Mouse (Mus musculus) layer of hippocampus, postnatal 10 days (tissue): ENCODE results near the gene Nynrin. TPM values are rescaled to one million over a fixed set of nuclear protein-coding genes. Genes with fewer than 3 reads are reported as not detected.

Experiments
- DNase-seq, 2 experiments: peaks; one replicate each; pipeline ENCODE4 v3.0.0; 2021; ENCODE audit warnings: low spot score in 2 of 2
- total RNA-seq, 2 experiments: library from RNA; stranded (reverse); gene quantifications; 2 replicates each; pipeline ENCODE4 v1.2.3; 2021

Gene Nynrin
- total RNA-seq, 2 experiments from 2014 or later = 17.0 to 17.3 TPM

DNA sequence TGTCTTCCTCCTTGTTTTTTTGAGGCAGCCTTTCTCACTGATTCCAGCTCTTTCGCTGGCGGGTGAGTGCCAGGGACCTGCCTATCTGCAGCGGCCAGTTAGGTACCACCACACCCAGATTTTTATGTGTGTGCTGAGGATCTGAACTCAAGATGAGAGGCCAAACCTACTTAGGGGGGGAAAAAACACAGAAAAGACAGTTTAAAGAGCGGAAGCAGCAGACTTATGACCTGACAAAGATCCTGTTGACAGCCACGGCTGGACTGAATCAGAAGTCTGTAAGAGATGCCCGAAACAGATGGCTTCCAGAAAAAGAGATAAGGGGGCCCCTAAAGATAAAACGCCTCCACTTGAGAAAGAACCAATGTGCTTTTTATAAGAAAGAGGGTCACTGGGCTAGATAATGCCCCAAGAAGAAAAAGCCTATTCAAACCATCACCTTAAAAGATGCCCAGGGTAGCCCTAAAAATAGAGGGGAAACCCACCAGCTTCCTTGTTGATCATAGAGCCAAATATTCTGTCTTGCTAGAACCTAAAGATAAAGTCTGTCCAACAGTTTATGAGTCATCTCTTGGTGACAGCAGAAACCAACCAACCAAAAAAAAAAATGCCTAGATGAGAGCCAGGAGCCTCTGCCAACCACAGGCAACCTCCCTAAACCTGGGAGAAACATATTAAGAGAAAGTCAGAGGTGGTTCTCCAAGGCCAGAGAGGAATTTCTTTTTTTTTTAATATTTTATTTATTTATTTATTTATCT, 68.8 kb downstream of the Nynrin start:
- no peak for DNase-seq

Other genes with a start within 250 kb of the Nynrin start
- 1 to 10 TPM; 1.4 to 2.3 TPM for gene Rec8, start 236.0 kb upstream of the Nynrin start, total RNA-seq
- 100 to 1,000 TPM; 131 to 145 TPM for gene Ipo4, start 218.1 kb upstream of the Nynrin start, total RNA-seq
- gene Gm49378, start 216.1 kb upstream of the Nynrin start, total RNA-seq = 1 to 10 TPM; 3.0 to 6.1 TPM
- gene Tm9sf1, start 210.2 kb upstream of the Nynrin start, total RNA-seq = 10 to 100 TPM; 42.0 to 55.9 TPM
- gene Tssk4, start 203.8 kb upstream of the Nynrin start, total RNA-seq = 1 to 10 TPM; 1.3 to 1.5 TPM
- 10 to 100 TPM; 47.8 to 50.0 TPM for gene Mdp1, start 193.5 kb upstream of the Nynrin start, total RNA-seq
- gene Gmpr2, start 182.1 kb upstream of the Nynrin start, total RNA-seq = 10 to 100 TPM; 29.1 TPM
- gene Nedd8, start 181.9 kb upstream of the Nynrin start, total RNA-seq = 100 to 1,000 TPM; 320 to 339 TPM
- 10 to 100 TPM; 18.4 to 23.9 TPM for gene Tinf2, start 172.2 kb upstream of the Nynrin start, total RNA-seq
- gene Tgm1, start 140.1 kb upstream of the Nynrin start, total RNA-seq = under 1 TPM; 0.16 to 0.18 TPM
- 10 to 100 TPM; 42.0 to 54.1 TPM for gene Rabggta, start 131.7 kb upstream of the Nynrin start, total RNA-seq
- 100 to 1,000 TPM; 103 to 110 TPM for gene Dhrs1, start 108.3 kb upstream of the Nynrin start, total RNA-seq
- gene Nop9, start 108.3 kb upstream of the Nynrin start, total RNA-seq = 10 to 100 TPM; 16.4 to 17.1 TPM
- under 1 TPM; 0.47 to 0.89 TPM for gene Cideb, start 95.6 kb upstream of the Nynrin start, total RNA-seq
- under 1 TPM; 0.45 to 0.64 TPM for gene Ltb4r2, start 92.6 kb upstream of the Nynrin start, total RNA-seq
- gene Ltb4r1, start 88.0 kb upstream of the Nynrin start, total RNA-seq = under 1 TPM; 0.62 to 0.69 TPM
- 1 to 10 TPM; 6.7 to 9.0 TPM for gene Adcy4, start 69.9 kb upstream of the Nynrin start, total RNA-seq
- gene Ripk3, start 65.1 kb upstream of the Nynrin start, total RNA-seq = 1 to 10 TPM in 1 of 2 experiments, under 1 TPM in 1; 0.78 to 2.2 TPM
- 1 to 10 TPM; 3.9 to 5.8 TPM for gene Nfatc4, start 30.9 kb upstream of the Nynrin start, total RNA-seq
- gene Cbln3, start 30.4 kb downstream of the Nynrin start, total RNA-seq = 1 to 10 TPM in 1 of 2 experiments, under 1 TPM in 1; 0.62 to 1.0 TPM
- gene Khnyn, start 30.9 kb downstream of the Nynrin start, total RNA-seq = 10 to 100 TPM; 11.8 to 13.4 TPM
- 10 to 100 TPM; 80.5 to 87.8 TPM for gene Sdr39u1, start 46.3 kb downstream of the Nynrin start, total RNA-seq
- under 1 TPM in 1 of 2 experiments, not detected in 1; 0.34 TPM for gene Cma1, start 90.7 kb downstream of the Nynrin start, total RNA-seq
- gene Cma2, start 97.0 kb downstream of the Nynrin start, total RNA-seq = not detected
- gene Mcpt1, start 164.0 kb downstream of the Nynrin start, total RNA-seq = not detected
- not detected for gene Mcpt9, start 176.5 kb downstream of the Nynrin start, total RNA-seq
- not detected for gene Mcpt2, start 188.0 kb downstream of the Nynrin start, total RNA-seq
- gene Mcpt4, start 208.3 kb downstream of the Nynrin start, total RNA-seq = not detected
- not detected for gene Mcpt8, start 231.3 kb downstream of the Nynrin start, total RNA-seq
- gene Ctsg, start 248.6 kb downstream of the Nynrin start, total RNA-seq = not detected